Mouse (Mus musculus) cerebellum, adult 2 months (tissue): ENCODE measurements around the gene Plcb1.

Source experiments
- CTCF ChIP-seq: fragments of 200-500 bp; IDR thresholded peaks from 2 replicates; pipeline ENCODE4 v1.5.1; 2011; ENCODE audit warnings: low read depth, mild to moderate bottlenecking, control low read depth, low read length, moderate library complexity, borderline replicate concordance; ENCODE audit not compliant: insufficient read depth
- POLR2A ChIP-seq: fragments of 200-500 bp; IDR thresholded peaks from 2 replicates; pipeline ENCODE4 v1.6.1; 2011; ENCODE audit warnings: low read length, control low read depth, borderline replicate concordance; ENCODE audit not compliant: insufficient read depth

GRCm38 (mm10) chr2:135507111-135507510, 721.2 kb downstream of the Plcb1 start:
- no peak for TF ChIP-seq CTCF
- TF ChIP-seq POLR2A: no peak
